Mouse (Mus musculus) heart, adult 2 months (tissue): Measurements from ENCODE around the gene Mlycd.

Experiments used
- CTCF ChIP-seq: fragments of 200-600 bp; IDR thresholded peaks from 2 replicates; pipeline ENCODE4 v1.8.1; 2022; ENCODE audit warnings: antibody characterized with exemption, mild to moderate bottlenecking, moderate library complexity
- EP300 ChIP-seq: fragments of 200-500 bp; IDR thresholded peaks from 2 replicates; pipeline ENCODE4 v1.6.1; 2011; ENCODE audit warnings: low read depth, low read length, control low read depth; ENCODE audit not compliant: insufficient read depth
- POLR2A ChIP-seq: fragments of 200-500 bp; IDR thresholded peaks from 2 replicates; pipeline ENCODE4 v1.6.1; 2011; ENCODE audit warnings: mild to moderate bottlenecking, low read depth, low read length, control low read depth; ENCODE audit not compliant: insufficient read depth

DNA sequence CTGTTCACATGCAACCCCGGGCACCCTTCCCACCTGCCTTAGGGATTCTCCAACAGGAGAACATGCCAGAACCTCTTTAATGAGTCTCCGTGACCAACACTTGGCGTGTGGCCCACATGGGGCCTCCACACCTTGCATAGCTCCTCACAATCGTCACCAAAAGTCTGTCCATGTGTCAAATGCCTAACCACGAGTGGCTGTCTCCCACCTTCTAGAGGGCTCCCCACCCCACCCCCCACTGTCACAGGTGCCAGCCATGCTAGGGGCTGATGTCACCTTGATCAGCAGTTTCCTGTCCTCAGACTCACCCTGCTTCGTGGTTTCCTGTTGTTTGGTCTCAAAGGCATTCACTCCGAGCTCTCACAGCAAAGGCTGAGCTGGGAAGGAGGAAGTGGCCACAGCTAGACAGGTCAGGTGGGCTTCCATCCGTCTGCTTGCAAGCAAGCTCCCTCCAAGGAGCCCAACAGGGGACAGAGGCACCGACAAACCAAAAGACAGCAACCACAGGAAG is 29.0 kb downstream of the Mlycd start:
- TF ChIP-seq CTCF (no peak), POLR2A (0 out of 2 replicates have a peak, but pooled peaks have one; percentile 36), EP300 (peak; percentile 90)
